Mouse (Mus musculus): Measurements from ENCODE around the gene Gm12666. TPM values are rescaled to one million over a fixed set of nuclear protein-coding genes. Genes with fewer than 3 reads are reported as not detected.

Gene Gm12666
- polyA plus RNA-seq (2015; fragmentation: Nextera tagmentation; extraction: Ambion mirVana), result not detected in 2 replicates

GRCm38 (mm10) chr4:92191649-92192048 lies at the start of gene Gm12666:
Gene Gm12666 (minus strand): TSS chr4:92191749.

GRCm38 (mm10) chr4:92147134-92147533 lies 44.4 kb downstream of the Gm12666 start, which contains the start of gene Izumo3:
Gene Izumo3 (minus strand): TSS chr4:92147234.

Other genes with a start within 250 kb of the Gm12666 start
- not detected in 2 replicates for gene Izumo3, start 44.5 kb downstream of the Gm12666 start, polyA plus RNA-seq (2015; fragmentation: Nextera tagmentation; extraction: Ambion mirVana)